Mouse (Mus musculus) left cerebral cortex, postnatal 25 days (tissue): ENCODE measurements around the gene Chst3. TPM values are rescaled to one million over a fixed set of nuclear protein-coding genes. Genes with fewer than 3 reads are reported as not detected.
"Not testable (repeated sequence)": the region's sequence is repeated elsewhere in the genome, so short reads cannot be mapped to it uniquely, and the experiment has no call there.

Source experiments
- DNase-seq, 2 experiments: peaks; one replicate each; pipeline ENCODE4 v3.0.0; 2022; ENCODE audit warnings: low spot score in 2 of 2, mixed read lengths in 1 of 2
- intact Hi-C: fragments of 180-260 bp; cut with DNase I; formaldehyde crosslinking; loops from one replicate; pipeline ENCODE4 v1.15.1; 2025
- total RNA-seq, 2 experiments: library from RNA; stranded (reverse); gene quantifications; 2 replicates each; pipeline ENCODE4 v1.2.3; 2021

Chst3 gene
- total RNA-seq, 2 experiments from 2014 or later = 1.6 to 1.8 TPM

GRCm38 (mm10) chr10:60170326-60171089, 48.6 kb downstream of the Chst3 start:
- intact Hi-C loops = no loop called here
- DNase-seq = no peak

- intact Hi-C loops = no loop called here
- no peak for DNase-seq
Measured at GRCm38 (mm10) chr10:60168960-60169359, 50.1 kb downstream of the Chst3 start.

- DNase-seq = no peak
- intact Hi-C loops = no loop called here
Measured at GRCm38 (mm10) chr10:60168306-60168705, 50.8 kb downstream of the Chst3 start.

GRCm38 (mm10) chr10:60166068-60166467, 53.0 kb downstream of the Chst3 start:
- intact Hi-C loops = no loop called here
- no peak for DNase-seq

- intact Hi-C loops = no loop called here
Measured at GRCm38 (mm10) chr10:60164869-60165268, 54.2 kb downstream of the Chst3 start.

GRCm38 (mm10) chr10:60162973-60163255, 56.1 kb downstream of the Chst3 start:
- intact Hi-C loops = no loop called here
- no peak for DNase-seq

More at GRCm38 (mm10) chr10:60164869-60165268, 54.2 kb downstream of the Chst3 start:
- DNase-seq = no peak

GRCm38 (mm10) chr10:60162184-60162972, 56.7 kb downstream of the Chst3 start:
- intact Hi-C loops, DNase-seq: not testable (repeated sequence)

GRCm38 (mm10) chr10:60161397-60161796, 57.7 kb downstream of the Chst3 start:
- DNase-seq, intact Hi-C loops: not testable (repeated sequence)

- no peak for DNase-seq
- intact Hi-C loops = no loop called here
Measured at GRCm38 (mm10) chr10:60158144-60158543, 60.9 kb downstream of the Chst3 start.

GRCm38 (mm10) chr10:60156016-60156415, 63.0 kb downstream of the Chst3 start:
- DNase-seq = no peak
- intact Hi-C loops = no loop called here

GRCm38 (mm10) chr10:60151107-60151663, 67.9 kb downstream of the Chst3 start:
- intact Hi-C loops = no loop called here

GRCm38 (mm10) chr10:60148087-60148486, 71.0 kb downstream of the Chst3 start:
- peak; percentile 64 to 74 for DNase-seq
- intact Hi-C loops = loop anchor here (1.0 to 10.0 kb wide), 4 partner anchors 43 to 267 kb away; no protein-coding TSS in a partner anchor

More at GRCm38 (mm10) chr10:60151107-60151663, 67.9 kb downstream of the Chst3 start:
- no peak for DNase-seq

GRCm38 (mm10) chr10:60147510-60148047, 71.5 kb downstream of the Chst3 start:
- intact Hi-C loops = loop anchor here (1.0 to 10.0 kb wide), 4 partner anchors 43 to 267 kb away; no protein-coding TSS in a partner anchor
- not testable (repeated sequence) for DNase-seq

GRCm38 (mm10) chr10:60141656-60142160, 77.4 kb downstream of the Chst3 start:
- DNase-seq = no peak
- intact Hi-C loops = loop anchor here (10.0 kb wide), 1 partner anchor 273 kb away; no protein-coding TSS in a partner anchor

GRCm38 (mm10) chr10:60140751-60141150, 78.3 kb downstream of the Chst3 start:
- DNase-seq = no peak
- intact Hi-C loops = loop anchor here (10.0 kb wide), 1 partner anchor 274 kb away; no protein-coding TSS in a partner anchor

- DNase-seq = no peak
- intact Hi-C loops = no loop called here
Measured at GRCm38 (mm10) chr10:60138680-60139079, 80.4 kb downstream of the Chst3 start.

GRCm38 (mm10) chr10:60136935-60137334, 82.1 kb downstream of the Chst3 start:
- DNase-seq = no peak
- intact Hi-C loops = no loop called here

- DNase-seq, intact Hi-C loops: not testable (repeated sequence)
Measured at GRCm38 (mm10) chr10:60136010-60136409, 83.0 kb downstream of the Chst3 start.

GRCm38 (mm10) chr10:60134201-60134600, 84.9 kb downstream of the Chst3 start:
- no peak for DNase-seq
- intact Hi-C loops = no loop called here

GRCm38 (mm10) chr10:60133501-60133900, 85.6 kb downstream of the Chst3 start:
- DNase-seq = no peak
- intact Hi-C loops = no loop called here
